Mouse (Mus musculus) c-Kit-positive CD71-positive TER-119-negative erythroid progenitor cells, embryonic 14.5 days (primary cell): Measurements from ENCODE around the gene Gja10.

Source experiments
- DNase-seq: peaks from one replicate; pipeline ENCODE4 v3.0.0-alpha.2; 2013; ENCODE audit warnings: low read depth

Gja10 gene

GRCm38 (mm10) chr4:32602660-32603059, at the start of gene Gja10:
Gene Gja10 (minus strand): TSS chr4:32602760.
- DNase-seq: no peak

- DNase-seq: no peak
These were observed 49.1 kb upstream of the Gja10 start for GRCm38 (mm10) chr4:32651669-32652068.

GRCm38 (mm10) chr4:32621637-32622036, 19.1 kb upstream of the Gja10 start:
- no peak for DNase-seq

GRCm38 (mm10) chr4:32615034-32615881, 12.7 kb upstream of the Gja10 start, which contains the start of gene Casp8ap2:
Gene Casp8ap2 (plus strand): TSS chr4:32615451.
- peak; percentile 99 for DNase-seq

GRCm38 (mm10) chr4:32601135-32601534, 1.4 kb downstream of the Gja10 start:
- DNase-seq: peak; percentile 48

- DNase-seq: no peak
These were observed 14.3 kb downstream of the Gja10 start for GRCm38 (mm10) chr4:32588237-32588636.

GRCm38 (mm10) chr4:32587543-32587942, 15.0 kb downstream of the Gja10 start:
- DNase-seq: no peak

GRCm38 (mm10) chr4:32586596-32586995, 16.0 kb downstream of the Gja10 start:
- peak; percentile 57 for DNase-seq

GRCm38 (mm10) chr4:32584181-32584580, 18.4 kb downstream of the Gja10 start:
- DNase-seq: no peak

- DNase-seq: no peak
These were observed 22.7 kb downstream of the Gja10 start for GRCm38 (mm10) chr4:32579850-32580249.

GRCm38 (mm10) chr4:32575165-32575564, 27.4 kb downstream of the Gja10 start:
- DNase-seq: no peak

- no peak for DNase-seq
These were observed 28.0 kb downstream of the Gja10 start for GRCm38 (mm10) chr4:32574604-32575003.

GRCm38 (mm10) chr4:32573586-32573985, 29.0 kb downstream of the Gja10 start:
- no peak for DNase-seq

GRCm38 (mm10) chr4:32572118-32572517, 30.4 kb downstream of the Gja10 start:
- DNase-seq: peak; percentile 13

GRCm38 (mm10) chr4:32571441-32571840, 31.1 kb downstream of the Gja10 start:
- DNase-seq: no peak

GRCm38 (mm10) chr4:32570939-32571317, 31.6 kb downstream of the Gja10 start:
- no peak for DNase-seq

GRCm38 (mm10) chr4:32569995-32570938, 32.3 kb downstream of the Gja10 start:
- DNase-seq: no peak

- DNase-seq: no peak
These were observed 33.5 kb downstream of the Gja10 start for GRCm38 (mm10) chr4:32569054-32569453.

- DNase-seq: no peak
These were observed 37.6 kb downstream of the Gja10 start for GRCm38 (mm10) chr4:32564918-32565317.

- DNase-seq: no peak
These were observed 38.1 kb downstream of the Gja10 start for GRCm38 (mm10) chr4:32564416-32564815.

GRCm38 (mm10) chr4:32562319-32563115, 40.0 kb downstream of the Gja10 start:
- no peak for DNase-seq

GRCm38 (mm10) chr4:32561555-32562095, 40.9 kb downstream of the Gja10 start:
- DNase-seq: no peak
